Mouse (Mus musculus): ENCODE data around the gene Csnk1g2. TPM values are rescaled to one million over a fixed set of nuclear protein-coding genes. Genes with fewer than 3 reads are reported as not detected.

Csnk1g2 gene
- polyA plus RNA-seq, 1 experiment from 2014 or later: 65.0 TPM

DNA sequence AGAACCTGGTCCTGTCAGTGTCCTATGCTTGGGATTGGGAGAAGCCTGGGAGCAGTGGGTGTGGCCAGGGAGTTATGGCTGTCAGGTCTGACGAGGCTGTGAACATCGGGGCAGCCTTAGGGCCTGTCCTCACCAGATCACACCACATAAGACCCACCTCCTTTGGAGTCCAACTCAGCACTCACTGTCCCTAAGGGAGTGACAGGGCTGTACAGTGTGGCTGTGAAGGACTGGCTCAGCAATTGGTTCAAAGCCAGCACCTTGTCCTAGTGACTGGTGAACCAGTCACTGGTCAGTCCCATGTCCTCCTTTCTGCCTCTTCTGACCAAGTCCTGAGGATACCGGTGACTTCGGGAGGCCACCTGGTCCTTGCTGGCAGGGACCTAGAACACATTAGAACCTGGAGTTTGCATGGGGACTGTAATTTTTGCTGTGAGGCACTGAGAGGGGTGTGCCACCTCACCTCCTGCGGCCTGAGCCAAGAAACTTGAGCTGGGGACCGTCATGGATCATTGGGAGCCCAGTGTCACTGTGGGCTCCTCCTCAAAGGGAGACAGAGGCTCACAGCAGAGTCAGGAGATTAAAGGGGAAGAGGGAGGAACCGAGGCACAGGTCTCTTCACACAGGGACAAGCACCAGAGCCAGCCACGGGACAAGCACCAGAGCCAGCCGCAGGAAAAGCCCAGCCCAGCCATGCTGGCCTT lies 57.1 kb downstream of the Csnk1g2 start:
- H3K4me2 ChIP-seq (ENCODE audit: low read length): no peak overlapping the region
- 47% methylated on average over 9 of the region's 9 CpGs for WGBS
- H3K4me1 ChIP-seq (ENCODE audit: control insufficient read depth in 2 of 2, insufficient read depth in 2 of 2, low read length in 2 of 2): peaks cover 35 to 37% of the 10 kb centered on the region in 2 experiments
- no peaks in the 10 kb centered on the region for H3K9me3 ChIP-seq (ENCODE audit: control insufficient read depth, low read length)
- peak overlapping the region; percentile 68 to 98; a peak in 3 of 4 replicates for H3K27ac ChIP-seq (replicated peaks in 1 of 2; ENCODE audit: control insufficient read depth in 1 of 2, insufficient read depth in 1 of 2, low read depth in 2 of 2, low read length in 2 of 2)
- no peak for ATAC-seq (ENCODE audit: insufficient number of reproducible peaks, insufficient read depth, low FRiP score, low read depth)
- peak overlapping the region; percentile 27; the same call in 1 of the 2 replicates for H3K9ac ChIP-seq (ENCODE audit: low read length)
- no peak overlapping the region for H3K4me3 ChIP-seq (ENCODE audit: control insufficient read depth in 1 of 2, insufficient read depth in 1 of 2, low read depth in 1 of 2, low read length in 2 of 2)
- peaks cover 17% of the 10 kb centered on the region for H3K36me3 ChIP-seq (ENCODE audit: control insufficient read depth, insufficient read depth, low read length)
- no peaks in the 10 kb centered on the region for H3K27me3 ChIP-seq (ENCODE audit: control insufficient read depth, insufficient read depth, low read length)

DNA sequence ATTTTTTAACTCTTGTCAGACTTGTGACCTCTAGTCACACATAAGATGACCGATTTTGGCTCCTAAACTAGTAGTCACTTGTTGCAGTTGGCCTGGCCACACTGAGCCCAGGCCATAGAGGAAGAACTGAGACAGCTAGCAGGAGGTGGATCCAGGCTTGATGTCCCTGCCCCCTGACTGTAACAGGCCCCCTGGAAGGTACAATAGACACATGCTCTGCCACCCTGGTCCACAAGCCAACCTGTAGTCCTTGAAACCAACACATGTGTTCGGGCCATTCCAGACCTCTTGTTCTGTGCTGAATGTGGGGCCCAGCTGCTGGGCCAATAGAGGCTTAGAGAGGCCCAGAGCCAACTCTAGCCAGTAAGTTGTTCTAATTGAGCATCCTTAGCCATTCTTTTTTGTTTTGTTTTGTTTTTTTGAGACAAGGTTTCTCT lies 57.6 kb downstream of the Csnk1g2 start:
- no peak for ATAC-seq (ENCODE audit: insufficient number of reproducible peaks, insufficient read depth, low FRiP score, low read depth)
- Histone ChIP-seq H3K36me3 (ENCODE audit: control insufficient read depth, insufficient read depth, low read length) (peaks cover 19% of the 10 kb centered on the region), H3K4me2 (ENCODE audit: low read length) (no peak overlapping the region), H3K9me3 (ENCODE audit: control insufficient read depth, low read length) (no peaks in the 10 kb centered on the region), H3K27ac (replicated peaks in 1 of 2; ENCODE audit: control insufficient read depth in 1 of 2, insufficient read depth in 1 of 2, low read depth in 2 of 2, low read length in 2 of 2) (no peak overlapping the region), H3K4me1 (ENCODE audit: control insufficient read depth in 2 of 2, insufficient read depth in 2 of 2, low read length in 2 of 2) (peaks cover 31 to 32% of the 10 kb centered on the region in 2 experiments), H3K9ac (ENCODE audit: low read length) (peak overlapping the region; percentile 27; the same call in 1 of the 2 replicates), H3K4me3 (ENCODE audit: control insufficient read depth in 1 of 2, insufficient read depth in 1 of 2, low read depth in 1 of 2, low read length in 2 of 2) (no peak overlapping the region), H3K27me3 (ENCODE audit: control insufficient read depth, insufficient read depth, low read length) (no peaks in the 10 kb centered on the region)
- 92% methylated on average over 2 of the region's 2 CpGs for WGBS

DNA sequence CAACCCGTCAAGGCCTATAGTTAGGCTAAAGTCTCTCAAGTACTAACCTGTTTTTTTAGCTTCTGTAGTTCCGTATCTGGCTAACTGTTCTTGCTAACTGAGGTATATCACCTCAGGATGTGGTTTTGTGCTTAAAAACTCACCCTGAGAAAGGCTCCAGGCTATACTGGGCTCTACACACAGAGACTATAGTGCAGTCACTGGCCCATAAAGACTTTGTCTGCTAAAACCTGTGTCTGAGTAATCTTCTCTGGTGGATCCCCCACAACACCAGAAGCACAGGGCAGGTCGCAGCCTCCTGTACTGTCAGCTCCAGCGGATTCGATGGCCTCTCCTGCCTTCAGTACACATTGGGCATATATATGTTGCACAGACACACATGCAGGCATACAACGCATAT lies 59.4 kb downstream of the Csnk1g2 start:
- no peak overlapping the region for H3K4me2 ChIP-seq (ENCODE audit: low read length)
- H3K9ac ChIP-seq (ENCODE audit: low read length): no peak overlapping the region
- no peak overlapping the region for H3K4me3 ChIP-seq (ENCODE audit: control insufficient read depth in 1 of 2, insufficient read depth in 1 of 2, low read depth in 1 of 2, low read length in 2 of 2)
- H3K27ac ChIP-seq (replicated peaks in 1 of 2; ENCODE audit: control insufficient read depth in 1 of 2, insufficient read depth in 1 of 2, low read depth in 2 of 2, low read length in 2 of 2): no peak overlapping the region
- WGBS: 93% methylated on average over 6 of the region's 6 CpGs
- no peaks in the 10 kb centered on the region for H3K27me3 ChIP-seq (ENCODE audit: control insufficient read depth, insufficient read depth, low read length)
- no peak for ATAC-seq (ENCODE audit: insufficient number of reproducible peaks, insufficient read depth, low FRiP score, low read depth)
- peaks cover 30% of the 10 kb centered on the region in 2 experiments for H3K4me1 ChIP-seq (ENCODE audit: control insufficient read depth in 2 of 2, insufficient read depth in 2 of 2, low read length in 2 of 2)
- peaks cover 36% of the 10 kb centered on the region for H3K36me3 ChIP-seq (ENCODE audit: control insufficient read depth, insufficient read depth, low read length)
- no peaks in the 10 kb centered on the region for H3K9me3 ChIP-seq (ENCODE audit: control insufficient read depth, low read length)

DNA sequence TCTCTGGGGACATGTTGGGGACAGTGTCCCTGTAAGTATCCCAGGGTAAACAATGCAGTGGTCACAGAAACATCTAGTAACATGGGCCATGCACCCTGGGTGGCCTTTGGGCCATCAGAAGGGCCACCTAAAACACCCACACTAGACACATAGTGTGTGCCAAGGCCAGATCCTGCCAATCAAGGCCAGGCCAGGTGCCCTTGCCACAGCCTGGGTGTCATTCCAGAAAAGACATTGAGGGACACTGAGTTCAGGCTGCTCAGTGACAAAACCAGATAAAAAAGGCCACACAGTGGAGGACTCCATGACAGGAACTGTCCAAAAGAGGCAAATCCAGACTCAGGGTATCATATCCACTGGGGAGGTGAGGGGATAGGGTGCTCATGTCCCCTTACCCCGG lies 61.0 kb downstream of the Csnk1g2 start:
- WGBS: 100% methylated on average over 1 of the region's 1 CpGs
- no peak for ATAC-seq (ENCODE audit: insufficient number of reproducible peaks, insufficient read depth, low FRiP score, low read depth)
- H3K9me3 ChIP-seq (ENCODE audit: control insufficient read depth, low read length): no peaks in the 10 kb centered on the region
- no peak overlapping the region for H3K4me2 ChIP-seq (ENCODE audit: low read length)
- H3K4me3 ChIP-seq (ENCODE audit: control insufficient read depth in 1 of 2, insufficient read depth in 1 of 2, low read depth in 1 of 2, low read length in 2 of 2): no peak overlapping the region
- no peaks in the 10 kb centered on the region for H3K27me3 ChIP-seq (ENCODE audit: control insufficient read depth, insufficient read depth, low read length)
- H3K27ac ChIP-seq (replicated peaks in 1 of 2; ENCODE audit: control insufficient read depth in 1 of 2, insufficient read depth in 1 of 2, low read depth in 2 of 2, low read length in 2 of 2): no peak overlapping the region
- peaks cover 14 to 15% of the 10 kb centered on the region in 2 experiments for H3K4me1 ChIP-seq (ENCODE audit: control insufficient read depth in 2 of 2, insufficient read depth in 2 of 2, low read length in 2 of 2)
- peaks cover 47% of the 10 kb centered on the region for H3K36me3 ChIP-seq (ENCODE audit: control insufficient read depth, insufficient read depth, low read length)
- no peak overlapping the region for H3K9ac ChIP-seq (ENCODE audit: low read length)

DNA sequence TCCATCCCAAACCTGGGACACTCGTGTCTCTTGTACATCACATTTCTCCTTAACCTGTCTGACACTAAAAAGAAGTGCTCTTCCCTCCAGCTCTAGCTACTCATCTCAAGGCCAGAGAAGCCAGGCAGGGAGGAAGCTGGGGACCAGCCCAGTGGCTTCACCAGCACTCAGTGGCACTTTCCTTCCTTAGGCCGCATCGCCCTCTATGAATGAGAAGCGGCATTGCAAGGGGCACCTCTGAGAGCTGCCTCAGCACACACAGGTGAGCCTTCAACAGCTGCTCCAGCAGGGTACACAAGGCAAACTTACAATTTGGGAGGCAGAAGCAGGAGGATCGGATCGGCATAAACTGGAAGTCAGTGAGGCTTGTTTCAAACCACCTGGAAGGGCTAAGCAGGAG lies 61.6 kb downstream of the Csnk1g2 start:
- Histone ChIP-seq H3K4me1 (ENCODE audit: control insufficient read depth in 2 of 2, insufficient read depth in 2 of 2, low read length in 2 of 2) (peaks cover 8 to 9% of the 10 kb centered on the region in 2 experiments), H3K36me3 (ENCODE audit: control insufficient read depth, insufficient read depth, low read length) (peaks cover 52% of the 10 kb centered on the region), H3K4me3 (ENCODE audit: control insufficient read depth in 1 of 2, insufficient read depth in 1 of 2, low read depth in 1 of 2, low read length in 2 of 2) (no peak overlapping the region), H3K27me3 (ENCODE audit: control insufficient read depth, insufficient read depth, low read length) (no peaks in the 10 kb centered on the region), H3K9me3 (ENCODE audit: control insufficient read depth, low read length) (no peaks in the 10 kb centered on the region), H3K4me2 (ENCODE audit: low read length) (no peak overlapping the region), H3K27ac (replicated peaks in 1 of 2; ENCODE audit: control insufficient read depth in 1 of 2, insufficient read depth in 1 of 2, low read depth in 2 of 2, low read length in 2 of 2) (no peak overlapping the region), H3K9ac (ENCODE audit: low read length) (no peak overlapping the region)
- 59% methylated on average over 6 of the region's 6 CpGs for WGBS
- no peak for ATAC-seq (ENCODE audit: insufficient number of reproducible peaks, insufficient read depth, low FRiP score, low read depth)

DNA sequence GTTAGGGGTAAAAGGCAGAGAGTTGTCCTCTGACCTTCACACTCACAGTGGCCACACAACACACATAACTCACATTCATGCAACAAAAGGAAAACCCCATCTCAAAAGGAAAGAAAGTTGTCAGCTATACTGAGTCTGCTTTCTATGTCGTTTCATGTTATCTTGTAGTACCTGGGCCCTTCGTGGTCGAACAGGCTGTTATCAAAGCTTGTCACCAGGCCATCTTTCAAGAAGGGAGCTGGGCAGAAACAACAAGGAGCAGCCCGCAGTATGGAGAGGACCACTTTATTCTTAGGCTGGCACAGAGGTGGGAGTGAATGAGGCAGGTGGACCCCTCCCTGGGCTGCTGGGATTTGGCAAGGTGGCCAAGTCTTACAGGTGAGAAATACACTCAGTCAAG lies 62.3 kb downstream of the Csnk1g2 start:
- Histone ChIP-seq H3K4me2 (ENCODE audit: low read length) (no peak overlapping the region), H3K9ac (ENCODE audit: low read length) (no peak overlapping the region), H3K4me3 (ENCODE audit: control insufficient read depth in 1 of 2, insufficient read depth in 1 of 2, low read depth in 1 of 2, low read length in 2 of 2) (no peak overlapping the region), H3K27me3 (ENCODE audit: control insufficient read depth, insufficient read depth, low read length) (no peaks in the 10 kb centered on the region), H3K4me1 (ENCODE audit: control insufficient read depth in 2 of 2, insufficient read depth in 2 of 2, low read length in 2 of 2) (peaks cover 2 to 3% of the 10 kb centered on the region in 2 experiments; a peak in 1 of 4 replicates), H3K9me3 (ENCODE audit: control insufficient read depth, low read length) (no peaks in the 10 kb centered on the region), H3K27ac (replicated peaks in 1 of 2; ENCODE audit: control insufficient read depth in 1 of 2, insufficient read depth in 1 of 2, low read depth in 2 of 2, low read length in 2 of 2) (no peak overlapping the region), H3K36me3 (ENCODE audit: control insufficient read depth, insufficient read depth, low read length) (peaks cover 60% of the 10 kb centered on the region)
- ATAC-seq (ENCODE audit: insufficient number of reproducible peaks, insufficient read depth, low FRiP score, low read depth): no peak
- WGBS: 23% methylated on average over 4 of the region's 4 CpGs

DNA sequence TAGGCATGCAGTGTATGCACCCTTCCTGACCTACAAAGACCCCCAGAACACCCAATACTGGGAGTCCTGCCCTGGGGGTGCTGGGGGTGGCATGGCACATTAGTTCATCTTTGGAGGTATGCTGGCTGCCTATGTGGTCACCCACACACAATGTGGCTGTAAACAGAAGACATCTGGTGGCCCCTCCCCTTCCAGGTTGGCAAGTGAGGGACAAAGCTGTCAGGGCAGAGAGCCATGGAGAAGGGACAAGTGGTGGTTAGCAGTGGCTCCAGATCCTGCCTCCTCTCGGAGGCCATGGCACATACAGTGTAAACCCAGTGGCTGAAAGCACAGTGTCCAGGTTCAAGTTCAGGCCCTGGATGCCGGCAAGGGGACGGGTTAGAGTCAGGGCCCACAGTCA lies 64.0 kb downstream of the Csnk1g2 start:
- no peak overlapping the region for H3K4me3 ChIP-seq (ENCODE audit: control insufficient read depth in 1 of 2, insufficient read depth in 1 of 2, low read depth in 1 of 2, low read length in 2 of 2)
- H3K9ac ChIP-seq (ENCODE audit: low read length): no peak overlapping the region
- H3K4me2 ChIP-seq (ENCODE audit: low read length): no peak overlapping the region
- H3K27me3 ChIP-seq (ENCODE audit: control insufficient read depth, insufficient read depth, low read length): no peaks in the 10 kb centered on the region
- 93% methylated on average over 3 of the region's 3 CpGs for WGBS
- H3K9me3 ChIP-seq (ENCODE audit: control insufficient read depth, low read length): no peaks in the 10 kb centered on the region
- no peak for ATAC-seq (ENCODE audit: insufficient number of reproducible peaks, insufficient read depth, low FRiP score, low read depth)
- peaks cover 76% of the 10 kb centered on the region for H3K36me3 ChIP-seq (ENCODE audit: control insufficient read depth, insufficient read depth, low read length)
- no peaks in the 10 kb centered on the region for H3K4me1 ChIP-seq (ENCODE audit: control insufficient read depth in 2 of 2, insufficient read depth in 2 of 2, low read length in 2 of 2)
- H3K27ac ChIP-seq (replicated peaks in 1 of 2; ENCODE audit: control insufficient read depth in 1 of 2, insufficient read depth in 1 of 2, low read depth in 2 of 2, low read length in 2 of 2): no peak overlapping the region

DNA sequence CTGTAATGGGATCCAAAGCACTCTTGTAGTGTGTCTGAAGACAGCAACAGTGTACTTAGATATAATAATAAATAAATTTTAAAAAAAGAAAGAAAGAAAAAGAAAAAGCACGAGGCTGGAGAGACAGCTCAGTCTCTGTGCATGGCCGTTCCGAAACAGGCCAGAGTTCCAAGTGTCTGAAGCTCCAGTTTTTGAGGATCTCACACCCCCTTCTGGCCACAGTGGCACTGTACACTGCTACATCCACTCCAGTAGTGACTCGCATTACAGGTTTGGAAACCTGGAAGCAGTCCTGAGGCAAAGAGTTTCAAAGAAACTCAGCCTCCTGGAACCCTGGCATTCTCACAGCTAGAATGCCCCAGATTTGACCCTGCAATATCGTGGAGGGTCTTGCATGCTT lies 65.2 kb downstream of the Csnk1g2 start:
- Histone ChIP-seq H3K9me3 (ENCODE audit: control insufficient read depth, low read length) (no peaks in the 10 kb centered on the region), H3K4me3 (ENCODE audit: control insufficient read depth in 1 of 2, insufficient read depth in 1 of 2, low read depth in 1 of 2, low read length in 2 of 2) (no peak overlapping the region), H3K4me1 (ENCODE audit: control insufficient read depth in 2 of 2, insufficient read depth in 2 of 2, low read length in 2 of 2) (no peaks in the 10 kb centered on the region), H3K27me3 (ENCODE audit: control insufficient read depth, insufficient read depth, low read length) (no peaks in the 10 kb centered on the region), H3K36me3 (ENCODE audit: control insufficient read depth, insufficient read depth, low read length) (peaks cover 74% of the 10 kb centered on the region), H3K27ac (replicated peaks in 1 of 2; ENCODE audit: control insufficient read depth in 1 of 2, insufficient read depth in 1 of 2, low read depth in 2 of 2, low read length in 2 of 2) (no peak overlapping the region), H3K9ac (ENCODE audit: low read length) (no peak overlapping the region), H3K4me2 (ENCODE audit: low read length) (no peak overlapping the region)
- peak; percentile 37; the same call in 1 of the 2 replicates for ATAC-seq (ENCODE audit: insufficient number of reproducible peaks, insufficient read depth, low FRiP score, low read depth)
- 46% methylated on average over 5 of the region's 5 CpGs for WGBS

Measured in heart, embryonic 14.5 days (tissue).